Mouse (Mus musculus) myocyte (in vitro differentiated cells): ENCODE measurements around the gene Ap5s1.

Source experiments
- CEBPB ChIP-seq: IDR thresholded peaks from 2 replicates; pipeline ENCODE4 v1.6.1; 2011; ENCODE audit warnings: mild to moderate bottlenecking, moderate library complexity; ENCODE audit not compliant: poor library complexity, insufficient read depth, severe bottlenecking
- MAX ChIP-seq: IDR thresholded peaks from one replicate; pipeline ENCODE4 v1.6.1; 2011; ENCODE audit warnings: low read depth, mild to moderate bottlenecking, control low read depth
- MYOD1 ChIP-seq, 3 experiments: IDR thresholded peaks; one replicate each; pipeline ENCODE4 v1.6.1; 2011; ENCODE audit warnings: control low read depth in 2 of 3, low read depth in 2 of 3, mild to moderate bottlenecking in 2 of 3, moderate library complexity in 1 of 3; ENCODE audit not compliant: insufficient read length in 2 of 3, control insufficient read depth in 1 of 3
- POLR2A ChIP-seq: IDR thresholded peaks from one replicate; pipeline ENCODE4 v1.6.1; 2011; ENCODE audit warnings: low read depth, mild to moderate bottlenecking, control low read depth, moderate library complexity; ENCODE audit not compliant: insufficient read length
- POLR2AphosphoS2 ChIP-seq: IDR thresholded peaks from one replicate; pipeline ENCODE4 v1.6.1; 2011; ENCODE audit warnings: low read depth, control low read depth; ENCODE audit not compliant: insufficient read length
- TCF12 ChIP-seq: IDR thresholded peaks from one replicate; pipeline ENCODE4 v1.6.1; 2011; ENCODE audit warnings: mild to moderate bottlenecking, control low read depth; ENCODE audit not compliant: poor library complexity, insufficient read depth, severe bottlenecking
- TCF3 ChIP-seq: IDR thresholded peaks from one replicate; pipeline ENCODE4 v1.6.1; 2011; ENCODE audit warnings: low read depth, control low read depth; ENCODE audit not compliant: insufficient read length
- USF1 ChIP-seq: IDR thresholded peaks from one replicate; pipeline ENCODE4 v1.6.1; 2011; ENCODE audit warnings: low read depth, mild to moderate bottlenecking, control low read depth, moderate library complexity

DNA sequence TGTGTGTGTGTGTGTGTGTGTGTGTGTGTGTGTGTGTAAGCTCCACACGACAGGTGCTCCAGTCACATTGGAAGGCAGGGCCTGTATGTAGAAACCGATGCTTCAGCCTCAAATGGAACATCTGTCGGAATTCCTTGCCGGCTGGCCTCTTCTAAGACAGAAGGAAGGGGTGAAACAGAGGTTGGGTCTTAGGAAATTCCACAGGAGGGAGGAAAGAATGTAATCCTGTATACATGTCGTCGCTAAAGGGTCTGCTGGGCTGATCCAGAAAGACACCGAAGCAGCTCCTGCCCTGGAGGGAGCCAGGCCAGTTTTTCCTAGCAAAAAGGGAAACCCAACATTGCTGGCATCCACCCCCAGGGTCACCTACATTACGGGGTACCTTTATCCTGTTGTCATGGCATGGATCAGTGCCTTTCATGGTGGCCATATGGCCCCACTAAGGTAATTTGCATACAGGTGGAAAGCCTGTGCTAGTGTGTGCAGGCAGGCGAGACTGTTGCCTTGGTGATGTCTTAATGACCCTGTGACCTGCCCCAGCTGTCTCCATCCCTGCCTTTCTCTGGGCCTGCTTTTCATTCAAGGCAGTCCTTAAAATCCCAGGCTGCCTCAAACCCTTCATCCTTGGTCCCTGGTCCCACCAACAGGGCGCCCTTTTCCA lies 16.4 kb upstream of the Ap5s1 start:
- TF ChIP-seq POLR2A (no peak), POLR2AphosphoS2 (no peak), MAX (no peak), CEBPB (no peak), MYOD1 (IDR thresholded peaks at IDR 0.05; ENCODE audit: control insufficient read depth in 1 of 3, insufficient read length in 2 of 3, low read depth in 2 of 3) (peak in 2 of 3 experiments; percentile 49 to 56), TCF12 (peak; percentile 16), TCF3 (no peak), USF1 (no peak)
